Mouse (Mus musculus): Measurements from ENCODE around the gene Scube1. TPM values are rescaled to one million over a fixed set of nuclear protein-coding genes. Genes with fewer than 3 reads are reported as not detected.

The Scube1 gene
- total and polyA plus RNA-seq, 2 experiments from 2014 or later, result 1.9 to 4.3 TPM

DNA sequence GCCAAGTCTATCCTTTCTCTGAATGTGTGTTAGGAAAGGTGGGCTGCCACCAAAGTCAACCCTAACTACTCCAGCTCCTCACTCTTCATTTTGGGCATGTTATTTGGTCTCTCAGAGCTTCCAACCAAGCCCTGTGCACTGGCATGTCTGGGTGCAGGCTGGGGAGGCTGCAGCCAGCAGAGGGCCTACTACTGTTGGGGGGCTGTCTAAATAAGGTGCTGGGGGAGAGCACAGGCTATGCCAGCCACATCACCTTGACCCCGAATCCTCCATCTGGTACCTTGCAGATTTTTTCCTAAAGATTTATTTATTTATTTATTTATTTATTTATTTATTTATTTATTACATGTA is 121.8 kb downstream of the Scube1 start:
- Histone ChIP-seq H3K9me3 (replicated peaks; ENCODE audit: control insufficient read depth, low read length) (no peaks in the 10 kb centered on the region), H3K4me2 (ENCODE audit: low read depth, low read length) (no peak overlapping the region), H3K4me1 (ENCODE audit: control insufficient read depth, insufficient read depth) (0 out of 2 replicates have a peak, but pooled peaks cover 5% of the 10 kb centered on the region), H3K27ac (ENCODE audit: low read depth) (peak overlapping the region; percentile 80; the same call in 1 of the 2 replicates), H3K27me3 (ENCODE audit: control insufficient read depth, insufficient read depth, low read length) (no peaks in the 10 kb centered on the region), H3K4me3 (ENCODE audit: low read depth, low read length) (no peak overlapping the region), H3K36me3 (replicated peaks; ENCODE audit: control insufficient read depth, insufficient read depth, low read length) (no peaks in the 10 kb centered on the region), H3K9ac (replicated peaks; ENCODE audit: low read depth, low read length) (no peak overlapping the region)
- no peak for ATAC-seq (ENCODE audit: insufficient read depth, low read depth)
- 77% methylated on average over 1 of the region's 1 CpGs for WGBS
- no peak for DNase-seq (ENCODE audit: low spot score)
- TF ChIP-seq CTCF (IDR thresholded peaks at IDR 0.05; ENCODE audit: low read depth) (no peak), EP300 (IDR thresholded peaks at IDR 0.05; ENCODE audit: low read depth) (no peak)

GRCm38 (mm10) chr15:83602372-83603045 is 122.3 kb downstream of the Scube1 start:
- Histone ChIP-seq H3K9ac (replicated peaks; ENCODE audit: low read depth, low read length) (no peak overlapping the region), H3K4me2 (ENCODE audit: low read depth, low read length) (no peak overlapping the region), H3K27me3 (ENCODE audit: control insufficient read depth, insufficient read depth, low read length) (no peaks in the 10 kb centered on the region), H3K27ac (ENCODE audit: low read depth) (peak overlapping the region; percentile 80; the same call in 1 of the 2 replicates), H3K4me1 (ENCODE audit: control insufficient read depth, insufficient read depth) (0 out of 2 replicates have a peak, but pooled peaks cover 5% of the 10 kb centered on the region), H3K4me3 (ENCODE audit: low read depth, low read length) (no peak overlapping the region), H3K9me3 (replicated peaks; ENCODE audit: control insufficient read depth, low read length) (no peaks in the 10 kb centered on the region), H3K36me3 (replicated peaks; ENCODE audit: control insufficient read depth, insufficient read depth, low read length) (no peaks in the 10 kb centered on the region)
- 62% methylated on average over 13 of the region's 13 CpGs for WGBS
- DNase-seq (ENCODE audit: low spot score) (no peak), ATAC-seq (ENCODE audit: insufficient read depth, low read depth) (0 out of 2 replicates have a peak, but pooled peaks have one; percentile 25)
- TF ChIP-seq EP300 (IDR thresholded peaks at IDR 0.05; ENCODE audit: low read depth) (no peak), CTCF (IDR thresholded peaks at IDR 0.05; ENCODE audit: low read depth) (no peak)

GRCm38 (mm10) chr15:83601185-83601584 is 123.6 kb downstream of the Scube1 start:
- H3K4me1 ChIP-seq (ENCODE audit: control insufficient read depth, insufficient read depth), result no peaks in the 10 kb centered on the region
- DNase-seq (ENCODE audit: low spot score), result no peak
- no peaks in the 10 kb centered on the region for H3K9me3 ChIP-seq (replicated peaks; ENCODE audit: control insufficient read depth, low read length)
- ATAC-seq (ENCODE audit: insufficient read depth, low read depth), result no peak
- TF ChIP-seq EP300 (IDR thresholded peaks at IDR 0.05; ENCODE audit: low read depth) (no peak), CTCF (IDR thresholded peaks at IDR 0.05; ENCODE audit: low read depth) (no peak)
- no peaks in the 10 kb centered on the region for H3K27me3 ChIP-seq (ENCODE audit: control insufficient read depth, insufficient read depth, low read length)
- no peaks in the 10 kb centered on the region for H3K36me3 ChIP-seq (replicated peaks; ENCODE audit: control insufficient read depth, insufficient read depth, low read length)
- H3K4me3 ChIP-seq (ENCODE audit: low read depth, low read length), result no peak overlapping the region
- peak overlapping the region; percentile 50; the same call in 1 of the 2 replicates for H3K27ac ChIP-seq (ENCODE audit: low read depth)
- H3K4me2 ChIP-seq (ENCODE audit: low read depth, low read length), result no peak overlapping the region
- H3K9ac ChIP-seq (replicated peaks; ENCODE audit: low read depth, low read length), result no peak overlapping the region
- 57% methylated on average over 4 of the region's 4 CpGs for WGBS

DNA sequence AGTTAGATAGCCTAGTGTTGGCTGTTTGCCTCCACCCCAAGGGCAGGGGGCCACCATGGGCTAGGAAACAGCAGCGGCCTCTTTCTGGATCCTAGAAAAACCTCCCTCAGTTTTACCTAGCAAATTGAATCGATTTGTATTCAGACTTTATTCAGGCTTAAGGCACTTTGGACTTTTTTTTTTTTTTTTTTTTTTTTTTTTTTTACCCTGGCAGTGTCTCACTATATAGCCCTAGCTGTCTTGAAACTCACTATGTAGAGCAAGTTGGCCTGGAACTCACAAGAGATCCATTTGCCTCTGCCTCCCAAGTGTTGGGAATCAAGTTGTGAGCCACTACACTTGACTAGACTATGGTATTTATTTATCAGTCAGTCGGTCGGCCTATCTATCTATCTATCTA is 128.0 kb downstream of the Scube1 start:
- Histone ChIP-seq H3K4me2 (ENCODE audit: low read depth, low read length) (no peak overlapping the region), H3K4me1 (ENCODE audit: control insufficient read depth, insufficient read depth) (0 out of 2 replicates have a peak, but pooled peaks cover 4% of the 10 kb centered on the region), H3K36me3 (replicated peaks; ENCODE audit: control insufficient read depth, insufficient read depth, low read length) (no peaks in the 10 kb centered on the region), H3K9me3 (replicated peaks; ENCODE audit: control insufficient read depth, low read length) (no peaks in the 10 kb centered on the region), H3K4me3 (ENCODE audit: low read depth, low read length) (no peak overlapping the region), H3K9ac (replicated peaks; ENCODE audit: low read depth, low read length) (no peak overlapping the region), H3K27ac (ENCODE audit: low read depth) (no peak overlapping the region), H3K27me3 (ENCODE audit: control insufficient read depth, insufficient read depth, low read length) (no peaks in the 10 kb centered on the region)
- WGBS, result 78% methylated on average over 4 of the region's 4 CpGs
- DNase-seq (ENCODE audit: low spot score) (no peak), ATAC-seq (ENCODE audit: insufficient read depth, low read depth) (no peak)
- TF ChIP-seq EP300 (IDR thresholded peaks at IDR 0.05; ENCODE audit: low read depth), result no peak
- no peak for TF ChIP-seq CTCF (IDR thresholded peaks at IDR 0.05; ENCODE audit: low read depth)

- 39% methylated on average over 7 of the region's 7 CpGs for WGBS
Measured at GRCm38 (mm10) chr15:83595364-83595711, 129.5 kb downstream of the Scube1 start.

More at GRCm38 (mm10) chr15:83595364-83595711, 129.5 kb downstream of the Scube1 start:
- DNase-seq (ENCODE audit: low spot score) (no peak), ATAC-seq (ENCODE audit: insufficient read depth, low read depth) (no peak)
- Histone ChIP-seq H3K9me3 (replicated peaks; ENCODE audit: control insufficient read depth, low read length) (no peaks in the 10 kb centered on the region), H3K4me2 (ENCODE audit: low read depth, low read length) (peak overlapping the region; percentile 62), H3K9ac (replicated peaks; ENCODE audit: low read depth, low read length) (peak overlapping the region; percentile 60; the same call in 1 of the 2 replicates), H3K27ac (ENCODE audit: low read depth) (no peak overlapping the region), H3K27me3 (ENCODE audit: control insufficient read depth, insufficient read depth, low read length) (no peaks in the 10 kb centered on the region), H3K4me3 (ENCODE audit: low read depth, low read length) (peak overlapping the region; percentile 69), H3K4me1 (ENCODE audit: control insufficient read depth, insufficient read depth) (0 out of 2 replicates have a peak, but pooled peaks cover 4% of the 10 kb centered on the region), H3K36me3 (replicated peaks; ENCODE audit: control insufficient read depth, insufficient read depth, low read length) (no peaks in the 10 kb centered on the region)
- TF ChIP-seq CTCF (IDR thresholded peaks at IDR 0.05; ENCODE audit: low read depth), result no peak
- no peak for TF ChIP-seq EP300 (IDR thresholded peaks at IDR 0.05; ENCODE audit: low read depth)
